Mouse (Mus musculus): ENCODE measurements around the gene Sema7a. TPM values are rescaled to one million over a fixed set of nuclear protein-coding genes. Genes with fewer than 3 reads are reported as not detected.

Gene Sema7a
- polyA plus RNA-seq, 1 experiment from 2014 or later, result 2.1 TPM

GRCm38 (mm10) chr9:57964528-57965250 lies 24.8 kb downstream of the Sema7a start:
- no peak overlapping the region for H3K4me3 ChIP-seq
- H3K9me3 ChIP-seq, result no peaks in the 10 kb centered on the region
- 71% methylated on average over 6 of the region's 6 CpGs for WGBS
- H3K27me3 ChIP-seq (replicated peaks), result no peaks in the 10 kb centered on the region
- H3K9ac ChIP-seq, result no peak overlapping the region
- no peak for ATAC-seq (replicated peaks)
- no peak overlapping the region for H3K4me2 ChIP-seq
- H3K4me1 ChIP-seq, result no peaks in the 10 kb centered on the region
- H3K27ac ChIP-seq, result no peak overlapping the region
- H3K36me3 ChIP-seq (replicated peaks), result peaks cover 11% of the 10 kb centered on the region; the same call in 1 of the 2 replicates

GRCm38 (mm10) chr9:57965281-57966185 lies 25.6 kb downstream of the Sema7a start:
- ATAC-seq (replicated peaks), result no peak
- 78% methylated on average over 12 of the region's 12 CpGs for WGBS
- Histone ChIP-seq H3K4me2 (no peak overlapping the region), H3K27ac (peak overlapping the region; percentile 8; the same call in 1 of the 2 replicates), H3K9ac (no peak overlapping the region), H3K9me3 (no peaks in the 10 kb centered on the region), H3K4me3 (no peak overlapping the region), H3K27me3 (replicated peaks) (no peaks in the 10 kb centered on the region), H3K36me3 (replicated peaks) (peaks cover 10% of the 10 kb centered on the region; the same call in 1 of the 2 replicates), H3K4me1 (no peaks in the 10 kb centered on the region)

- H3K9me3 ChIP-seq, result no peaks in the 10 kb centered on the region
- no peak overlapping the region for H3K9ac ChIP-seq
- no peaks in the 10 kb centered on the region for H3K4me1 ChIP-seq
- H3K4me2 ChIP-seq, result no peak overlapping the region
- no peak for ATAC-seq (replicated peaks)
- no peak overlapping the region for H3K4me3 ChIP-seq
- 76% methylated on average over 14 of the region's 14 CpGs for WGBS
- no peaks in the 10 kb centered on the region for H3K27me3 ChIP-seq (replicated peaks)
- H3K27ac ChIP-seq, result no peak overlapping the region
- no peaks in the 10 kb centered on the region for H3K36me3 ChIP-seq (replicated peaks)
These were observed 27.5 kb downstream of the Sema7a start for GRCm38 (mm10) chr9:57967237-57967960.

- no peak overlapping the region for H3K4me3 ChIP-seq
- no peak overlapping the region for H3K27ac ChIP-seq
- H3K4me2 ChIP-seq, result no peak overlapping the region
- no peaks in the 10 kb centered on the region for H3K36me3 ChIP-seq (replicated peaks)
- H3K4me1 ChIP-seq, result no peaks in the 10 kb centered on the region
- 89% methylated on average over 9 of the region's 9 CpGs for WGBS
- no peak for ATAC-seq (replicated peaks)
- no peaks in the 10 kb centered on the region for H3K9me3 ChIP-seq
- no peak overlapping the region for H3K9ac ChIP-seq
- no peaks in the 10 kb centered on the region for H3K27me3 ChIP-seq (replicated peaks)
These were observed 28.4 kb downstream of the Sema7a start for GRCm38 (mm10) chr9:57968166-57968771.

- 85% methylated on average over 8 of the region's 8 CpGs for WGBS
These were observed 29.1 kb downstream of the Sema7a start for GRCm38 (mm10) chr9:57968783-57969542.

GRCm38 (mm10) chr9:57969736-57970495 lies 30.0 kb downstream of the Sema7a start:
- no peaks in the 10 kb centered on the region for H3K27me3 ChIP-seq (replicated peaks)
- 79% methylated on average over 11 of the region's 11 CpGs for WGBS
- H3K4me3 ChIP-seq, result no peak overlapping the region
- no peak overlapping the region for H3K27ac ChIP-seq
- no peak overlapping the region for H3K9ac ChIP-seq
- H3K36me3 ChIP-seq (replicated peaks), result no peaks in the 10 kb centered on the region
- H3K4me1 ChIP-seq, result no peaks in the 10 kb centered on the region
- no peaks in the 10 kb centered on the region for H3K9me3 ChIP-seq
- no peak overlapping the region for H3K4me2 ChIP-seq
- ATAC-seq (replicated peaks), result no peak

More at GRCm38 (mm10) chr9:57968783-57969542, 29.1 kb downstream of the Sema7a start:
- no peaks in the 10 kb centered on the region for H3K9me3 ChIP-seq
- no peaks in the 10 kb centered on the region for H3K4me1 ChIP-seq
- H3K4me3 ChIP-seq, result no peak overlapping the region
- no peak overlapping the region for H3K27ac ChIP-seq
- no peak overlapping the region for H3K9ac ChIP-seq
- no peaks in the 10 kb centered on the region for H3K36me3 ChIP-seq (replicated peaks)
- H3K4me2 ChIP-seq, result no peak overlapping the region
- no peaks in the 10 kb centered on the region for H3K27me3 ChIP-seq (replicated peaks)
- no peak for ATAC-seq (replicated peaks)

- no peak for ATAC-seq (replicated peaks)
- 95% methylated on average over 5 of the region's 5 CpGs for WGBS
- Histone ChIP-seq H3K9ac (no peak overlapping the region), H3K4me3 (no peak overlapping the region), H3K4me2 (no peak overlapping the region), H3K9me3 (no peaks in the 10 kb centered on the region), H3K27me3 (replicated peaks) (no peaks in the 10 kb centered on the region), H3K4me1 (no peaks in the 10 kb centered on the region), H3K36me3 (replicated peaks) (no peaks in the 10 kb centered on the region), H3K27ac (no peak overlapping the region)
These were observed 31.5 kb downstream of the Sema7a start for GRCm38 (mm10) chr9:57971413-57971812.

GRCm38 (mm10) chr9:57972141-57972591 lies 32.3 kb downstream of the Sema7a start:
- no peaks in the 10 kb centered on the region for H3K4me1 ChIP-seq
- H3K9me3 ChIP-seq, result no peaks in the 10 kb centered on the region
- WGBS, result 65% methylated on average over 9 of the region's 9 CpGs
- no peak overlapping the region for H3K4me3 ChIP-seq
- H3K36me3 ChIP-seq (replicated peaks), result no peaks in the 10 kb centered on the region
- no peak overlapping the region for H3K4me2 ChIP-seq
- H3K27me3 ChIP-seq (replicated peaks), result no peaks in the 10 kb centered on the region
- H3K9ac ChIP-seq, result no peak overlapping the region
- H3K27ac ChIP-seq, result no peak overlapping the region
- ATAC-seq (replicated peaks), result no peak

- no peak overlapping the region for H3K4me2 ChIP-seq
- H3K4me1 ChIP-seq, result no peaks in the 10 kb centered on the region
- no peak overlapping the region for H3K27ac ChIP-seq
- H3K36me3 ChIP-seq (replicated peaks), result no peaks in the 10 kb centered on the region
- WGBS, result 67% methylated on average over 9 of the region's 9 CpGs
- no peak overlapping the region for H3K4me3 ChIP-seq
- no peak overlapping the region for H3K9ac ChIP-seq
- ATAC-seq (replicated peaks), result no peak
- no peaks in the 10 kb centered on the region for H3K27me3 ChIP-seq (replicated peaks)
- no peaks in the 10 kb centered on the region for H3K9me3 ChIP-seq
These were observed 33.0 kb downstream of the Sema7a start for GRCm38 (mm10) chr9:57972776-57973439.

GRCm38 (mm10) chr9:57973440-57974066 lies 33.6 kb downstream of the Sema7a start:
- no peak overlapping the region for H3K27ac ChIP-seq
- H3K4me2 ChIP-seq, result no peak overlapping the region
- no peaks in the 10 kb centered on the region for H3K27me3 ChIP-seq (replicated peaks)
- 87% methylated on average over 6 of the region's 6 CpGs for WGBS
- no peaks in the 10 kb centered on the region for H3K36me3 ChIP-seq (replicated peaks)
- H3K9ac ChIP-seq, result no peak overlapping the region
- H3K4me3 ChIP-seq, result no peak overlapping the region
- H3K4me1 ChIP-seq, result no peaks in the 10 kb centered on the region
- ATAC-seq (replicated peaks), result no peak
- H3K9me3 ChIP-seq, result no peaks in the 10 kb centered on the region

Measured in midbrain, embryonic 15.5 days (tissue).